Mouse (Mus musculus) yolk sac, embryonic 10.5 days (tissue): ENCODE measurements at regions not wholly inside any gene's neighbourhood (a gene's known extent, or its start where the extent isn't known, plus 50 kb on each side); places are given as distances from the start of the nearest gene placed in this dataset.

ENCODE experiments used
- DNase-seq: peaks from one replicate; pipeline ENCODE4 v3.0.0-alpha.2; 2017; ENCODE audit warnings: low spot score

DNA sequence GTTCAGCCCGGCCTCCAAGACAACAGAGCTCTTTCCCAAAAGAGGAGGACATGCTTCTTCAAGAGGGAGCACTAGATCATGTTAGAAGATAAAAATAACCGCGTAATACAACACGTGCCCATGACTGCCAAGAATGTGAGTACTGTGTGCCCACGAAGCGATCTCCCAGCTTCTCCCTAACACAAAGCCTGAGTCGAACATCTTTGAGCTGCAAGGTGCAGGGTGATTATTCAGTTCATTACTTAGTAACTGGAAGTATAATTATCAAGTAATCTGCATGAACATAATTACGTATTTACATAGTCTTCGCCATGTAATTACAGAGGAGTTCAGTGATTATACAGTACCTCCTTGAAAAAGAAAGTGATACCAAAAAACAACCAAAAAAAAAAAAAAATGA is 269.7 kb downstream of the Efnb2 start:
- DNase-seq: no peak

DNA sequence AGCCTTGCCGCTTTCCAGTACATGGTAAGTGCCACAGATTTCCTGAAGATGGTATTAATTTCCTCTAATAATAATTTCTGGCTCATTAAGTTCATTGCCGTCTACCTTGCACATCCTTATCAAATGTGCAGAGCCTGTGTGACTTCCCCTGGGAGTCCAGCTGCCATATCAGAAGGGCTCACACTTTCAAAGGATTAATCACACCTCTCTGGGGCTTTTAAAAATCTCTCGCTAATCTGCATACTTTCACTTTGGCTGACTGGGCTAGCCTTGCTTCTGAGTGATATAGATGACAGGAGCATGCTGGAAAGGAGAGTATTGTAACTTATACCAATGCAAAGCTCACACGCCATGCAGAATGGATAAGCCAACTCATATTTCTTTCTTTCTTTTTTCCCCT is 282.8 kb downstream of the Efnb2 start:
- no peak for DNase-seq

DNA sequence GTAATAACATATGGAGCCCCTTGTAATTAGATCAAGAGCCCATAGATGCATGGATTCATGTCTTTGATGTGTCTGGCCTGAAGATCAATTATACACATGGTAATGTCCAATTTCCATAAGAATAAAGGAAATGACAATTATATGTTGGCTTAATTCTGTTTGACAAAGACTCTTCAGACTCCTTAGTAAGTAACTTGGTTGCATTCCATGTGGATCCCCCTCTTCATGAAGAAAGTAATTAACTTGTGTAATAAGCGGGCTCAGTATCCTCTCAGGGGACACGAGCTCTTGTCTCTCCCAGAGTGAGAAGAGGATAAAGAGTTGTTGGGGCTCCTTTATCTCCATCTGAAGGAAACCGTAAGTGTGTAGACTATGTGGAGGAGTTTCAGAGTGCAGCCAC is 284.3 kb downstream of the Efnb2 start:
- DNase-seq: no peak

DNA sequence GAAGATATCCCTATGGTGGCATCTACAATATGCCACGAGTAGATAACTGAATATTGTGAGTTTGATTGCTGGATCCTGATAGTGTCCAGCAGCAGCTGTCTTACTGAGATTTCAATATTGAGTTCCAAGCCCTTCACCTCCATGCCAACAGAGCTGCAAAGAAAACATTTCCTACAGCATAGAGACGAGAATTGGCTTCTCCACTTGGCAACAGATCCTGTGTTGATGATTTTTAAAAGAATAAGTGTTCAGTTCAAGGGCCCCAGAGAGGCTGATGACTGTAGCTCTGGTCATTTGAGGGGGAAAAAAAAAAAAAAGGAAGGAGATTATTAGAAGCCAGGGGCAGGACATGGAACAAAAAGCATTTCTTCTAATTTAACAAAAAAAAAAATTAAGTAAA is 284.7 kb downstream of the Efnb2 start:
- DNase-seq: no peak

DNA sequence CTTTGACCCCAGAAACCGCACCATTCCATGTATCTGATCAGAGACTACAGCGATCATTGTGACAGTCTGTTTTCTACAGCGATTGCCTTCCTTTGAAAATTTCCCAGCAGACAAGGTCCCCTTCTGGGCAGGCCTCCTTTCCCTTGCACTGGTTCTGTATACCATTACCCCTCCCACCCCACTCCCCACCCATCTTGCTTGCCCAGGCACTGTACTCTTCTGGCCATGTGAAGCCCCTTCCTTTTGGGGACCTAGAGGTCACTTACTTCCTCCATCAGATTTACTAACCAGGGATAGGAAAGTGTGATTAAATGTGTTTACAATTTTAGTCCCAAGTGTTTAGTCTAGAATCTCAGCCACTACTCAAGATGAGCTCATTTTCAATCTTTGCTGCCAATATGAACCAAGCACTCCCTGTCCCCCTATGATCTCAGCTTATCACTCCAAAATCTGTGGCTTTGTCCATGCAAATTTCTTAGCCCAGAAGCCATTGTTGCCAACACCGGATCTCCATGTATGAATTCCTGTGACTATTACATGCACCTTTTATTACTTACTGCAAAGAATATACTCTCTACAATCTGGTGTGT is 293.7 kb downstream of the Efnb2 start:
- DNase-seq: no peak

DNA sequence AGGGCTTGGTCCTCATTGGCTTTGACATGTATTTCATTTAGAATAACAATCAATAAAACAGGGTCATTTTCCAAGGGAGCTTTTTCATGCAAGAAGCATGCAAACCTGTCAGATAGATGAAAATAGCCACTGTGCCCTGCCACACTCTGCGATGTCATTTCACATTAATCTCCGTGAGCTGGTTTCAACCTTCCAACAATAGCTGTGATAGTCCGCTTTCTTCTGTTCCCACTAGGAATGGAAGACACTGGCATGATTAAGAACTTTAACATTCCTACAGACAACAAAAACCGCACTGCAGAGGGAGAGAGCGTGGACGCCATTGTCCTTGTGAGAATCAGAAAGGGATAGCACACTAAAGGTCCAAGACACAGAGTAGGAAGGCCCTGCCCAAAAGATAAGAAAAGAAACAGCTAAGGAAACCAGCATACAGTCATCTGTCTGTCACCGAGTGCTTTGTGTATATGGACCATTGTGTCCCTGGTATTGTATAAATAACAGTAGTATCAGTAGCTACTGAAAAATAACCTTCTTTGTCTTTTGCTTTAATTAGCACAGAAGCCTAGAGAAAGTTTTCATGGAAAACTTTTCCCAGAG is 299.0 kb downstream of the Efnb2 start:
- DNase-seq: no peak

DNA sequence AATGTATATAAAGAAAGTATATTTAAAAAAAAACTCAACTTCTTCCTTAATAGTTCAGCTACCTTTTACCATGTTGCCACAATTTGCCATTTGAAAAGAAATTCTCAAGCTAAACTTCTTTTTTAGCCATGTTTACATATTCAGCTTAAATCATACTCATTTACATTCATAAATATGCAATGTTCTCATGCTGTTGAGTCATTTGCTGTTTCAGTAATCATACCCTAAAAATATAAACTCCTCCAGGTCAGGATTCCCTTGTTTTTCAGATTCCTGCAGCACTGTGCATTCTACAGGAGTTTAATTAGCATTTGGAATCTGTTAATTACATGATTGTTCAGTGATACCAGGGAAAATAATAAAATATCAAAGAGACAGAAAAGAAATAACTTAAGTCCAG is 300.5 kb downstream of the Efnb2 start:
- no peak for DNase-seq

DNA sequence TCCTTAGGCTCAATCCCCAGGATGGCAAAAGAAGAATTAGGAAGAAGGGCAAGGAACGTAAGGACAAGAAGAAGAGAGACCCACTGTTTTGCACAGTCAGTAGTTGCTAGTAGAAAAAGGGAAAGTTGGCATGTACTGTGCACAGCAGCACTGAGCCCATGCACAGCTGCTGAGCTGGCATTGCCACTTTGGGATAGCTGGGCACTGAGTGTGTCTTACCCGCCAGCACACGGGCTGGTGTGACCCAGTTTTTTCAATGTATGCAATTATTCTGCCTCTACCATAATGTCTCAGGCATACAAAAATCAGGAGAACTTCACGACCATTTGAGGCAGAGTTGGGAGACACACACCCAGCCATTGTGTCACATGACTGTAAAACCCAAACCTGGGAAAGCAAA is 306.1 kb downstream of the Efnb2 start:
- no peak for DNase-seq

DNA sequence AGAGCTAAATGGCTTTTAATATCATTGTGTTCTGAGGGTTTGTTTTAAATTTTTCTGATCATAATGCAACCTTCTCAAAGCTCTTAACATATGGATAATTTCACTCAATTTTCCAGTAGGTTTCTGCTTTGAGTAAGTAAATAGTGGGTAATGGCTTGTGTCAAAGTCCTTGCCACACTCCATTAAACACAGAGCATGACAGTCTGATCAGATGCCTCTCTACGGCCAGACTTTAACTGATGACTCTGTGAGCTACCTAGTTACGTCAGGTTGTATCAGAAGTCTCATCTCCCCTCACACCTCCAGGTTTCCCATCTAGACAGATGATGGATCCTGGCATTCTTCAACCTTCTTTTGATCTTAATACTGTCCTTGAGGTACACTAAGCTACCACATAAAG is 316.4 kb downstream of the Efnb2 start:
- DNase-seq: no peak

DNA sequence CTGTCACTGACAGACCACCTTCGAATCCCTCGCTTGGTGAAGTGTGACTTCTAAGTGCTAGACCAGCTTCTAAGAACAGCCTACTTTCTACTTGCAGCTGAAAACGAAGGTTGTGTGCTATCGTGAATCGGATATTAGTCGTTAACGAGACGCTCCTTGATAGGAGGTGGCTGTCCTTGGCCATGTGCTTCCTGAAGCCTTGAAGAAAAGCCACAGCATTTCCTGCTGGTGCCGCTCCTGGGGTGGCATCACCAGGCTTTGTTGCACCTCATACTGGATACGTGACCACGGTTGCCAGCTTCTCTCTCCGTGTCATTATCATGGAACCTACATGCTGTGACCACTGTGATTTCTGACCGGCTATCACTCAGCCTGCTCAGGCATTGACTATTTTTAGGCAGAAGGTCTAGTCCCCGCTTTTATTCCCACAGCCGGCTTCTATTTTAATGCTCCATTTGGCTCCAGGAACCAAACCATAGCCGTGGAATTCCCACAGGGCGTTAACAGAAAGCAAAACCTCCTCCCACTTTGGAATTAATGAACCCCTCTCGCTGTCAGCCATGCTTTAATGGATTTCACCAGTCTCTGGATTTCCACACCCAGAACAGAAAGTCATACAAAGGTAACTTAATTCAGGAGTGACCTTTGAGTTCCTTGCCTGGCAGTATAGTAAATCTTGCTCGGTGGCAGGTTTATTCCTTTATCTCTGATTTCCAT is 325.6 kb downstream of the Efnb2 start:
- no peak for DNase-seq

DNA sequence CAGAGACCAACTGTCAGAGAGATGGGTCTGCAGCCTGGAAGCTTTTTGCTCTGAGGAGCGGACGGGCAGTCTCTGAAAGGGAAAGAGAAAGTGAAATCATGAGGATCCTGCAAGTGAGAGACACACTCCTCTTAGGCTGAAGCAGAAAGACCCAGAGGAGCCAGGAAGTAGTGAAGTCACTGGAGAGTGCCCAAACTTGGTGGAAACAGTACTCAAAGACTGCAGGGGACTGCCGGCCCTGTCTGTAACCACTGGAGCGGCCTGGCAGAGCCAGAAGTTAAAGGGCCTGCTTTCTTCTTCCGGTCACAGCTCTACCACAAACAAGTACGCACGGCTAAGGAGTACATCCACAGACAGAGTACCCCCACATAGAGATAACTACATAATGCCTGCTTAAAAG is 326.5 kb downstream of the Efnb2 start:
- DNase-seq: no peak

DNA sequence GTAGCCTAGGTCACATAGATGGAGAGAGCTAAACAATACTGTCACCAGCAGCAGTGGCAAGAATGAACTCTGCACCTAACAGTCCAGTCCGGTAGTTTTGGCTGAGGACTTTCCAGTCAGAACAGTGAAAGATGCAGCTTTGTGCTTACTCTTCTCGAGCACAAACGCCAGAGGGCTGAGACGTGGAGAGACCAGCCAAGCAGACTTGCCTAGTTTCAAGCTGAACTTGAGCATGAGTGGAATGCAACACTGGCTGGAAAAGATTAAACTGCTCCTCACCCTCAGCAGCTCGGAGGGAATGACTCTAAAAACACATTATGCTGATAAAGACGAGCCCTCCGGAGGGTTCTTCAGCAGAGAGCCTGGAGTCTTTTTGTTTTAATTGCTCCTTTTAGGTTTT is 329.8 kb downstream of the Efnb2 start:
- peak; percentile 11 for DNase-seq

DNA sequence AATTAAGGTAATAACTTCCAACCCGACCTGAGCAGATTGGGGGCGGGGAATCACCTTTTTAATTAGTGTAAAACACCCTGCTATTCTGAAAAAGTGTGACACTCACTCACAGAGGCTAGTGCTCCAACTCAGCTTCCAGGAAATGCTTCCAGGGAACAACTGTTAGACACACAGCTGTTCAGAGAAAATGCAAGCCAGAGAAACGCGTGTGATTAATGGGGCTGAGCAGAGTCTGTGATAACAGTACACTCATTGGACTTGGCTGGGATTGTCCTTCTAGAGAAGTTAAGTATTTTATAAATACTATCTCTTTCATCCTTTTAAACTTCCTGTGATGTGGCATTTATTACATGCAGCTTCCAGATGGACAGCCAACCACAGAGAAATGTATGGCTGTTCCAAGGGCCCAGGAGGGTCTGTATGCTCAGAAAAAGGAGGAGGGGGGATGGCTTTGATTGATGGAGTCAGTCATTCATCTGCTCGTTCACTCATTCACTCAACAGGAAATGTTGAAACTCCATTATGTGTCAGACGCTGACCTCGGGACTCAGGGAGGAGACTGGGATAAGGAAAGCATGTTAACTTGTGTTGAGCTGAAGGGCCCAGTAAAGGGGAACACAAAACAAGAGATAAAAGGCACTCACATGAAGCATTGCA is 332.9 kb downstream of the Efnb2 start:
- DNase-seq: no peak

DNA sequence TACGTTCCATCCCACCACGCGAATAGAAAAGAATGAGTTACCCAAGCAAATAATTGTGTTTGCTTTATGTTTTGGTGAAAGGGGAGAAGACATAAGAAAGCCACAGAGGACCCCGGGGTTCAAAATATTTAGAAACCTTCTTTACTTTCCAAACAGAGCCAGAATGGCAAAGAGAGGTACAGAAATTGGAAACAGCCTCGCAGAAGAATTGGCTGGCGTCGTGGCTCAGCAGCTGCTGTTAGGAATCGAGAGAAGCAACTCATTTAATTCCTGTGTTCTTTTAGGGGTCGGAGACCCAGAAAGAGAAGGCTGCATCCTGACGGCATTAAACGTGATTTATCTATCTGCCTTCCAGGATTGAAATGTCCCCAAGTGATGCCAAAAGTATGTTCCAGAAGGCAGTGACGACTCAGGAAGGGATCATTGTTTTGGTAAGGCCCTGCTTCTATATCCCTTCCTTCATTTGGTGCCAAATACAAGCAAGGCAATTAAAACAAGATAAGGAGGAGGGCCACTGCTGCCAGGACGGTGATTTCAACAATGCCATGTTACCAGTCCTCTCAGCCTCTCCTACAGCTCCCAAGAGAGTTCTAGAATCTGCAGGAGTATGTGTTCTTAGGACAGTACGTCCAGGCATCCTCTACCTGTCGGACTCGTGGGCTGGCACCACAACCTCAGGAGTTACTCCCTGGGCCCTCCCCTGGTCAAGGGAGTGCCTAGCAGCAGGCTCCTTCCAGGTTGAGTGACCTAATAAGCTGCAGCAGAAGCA is 334.8 kb downstream of the Efnb2 start:
- DNase-seq: no peak

DNA sequence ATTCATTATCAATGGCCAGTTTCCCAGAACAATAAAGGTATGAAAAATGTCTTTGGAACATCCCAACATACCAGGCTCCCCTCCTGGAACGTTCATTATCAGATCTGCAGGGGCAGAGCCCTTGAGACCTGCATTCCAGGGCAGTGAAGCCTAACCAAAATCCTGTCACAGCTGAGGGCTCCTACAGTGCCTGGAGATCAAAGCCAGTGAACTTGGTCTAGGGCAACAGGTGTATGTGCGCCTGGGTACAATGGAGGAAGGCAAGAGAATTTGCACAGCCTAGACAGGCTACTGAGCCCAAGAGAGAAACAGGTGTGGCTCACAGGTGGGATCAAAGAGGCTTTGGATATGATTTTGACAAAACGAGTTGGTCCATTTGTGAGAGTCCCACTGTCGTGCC is 335.6 kb downstream of the Efnb2 start:
- no peak for DNase-seq

DNA sequence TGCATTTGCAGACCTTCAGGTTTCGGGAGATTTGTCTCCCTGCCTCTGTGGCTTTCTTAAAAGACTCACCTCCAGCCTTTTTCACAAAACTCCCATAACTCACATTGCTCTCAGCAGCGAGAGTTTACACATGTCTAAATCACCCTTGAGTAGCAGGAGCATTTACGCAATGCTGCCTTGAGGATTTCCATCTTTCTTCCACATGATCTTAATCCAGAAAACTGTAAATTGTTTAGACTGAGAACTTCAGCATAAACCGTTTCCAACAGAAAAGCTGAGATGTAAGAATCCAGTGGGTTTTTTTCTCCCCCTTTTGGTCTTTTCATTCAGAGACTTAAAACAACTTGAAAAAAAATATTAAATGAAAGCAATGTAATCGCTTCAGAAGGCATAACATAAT is 336.5 kb downstream of the Efnb2 start:
- DNase-seq: peak; percentile 21

DNA sequence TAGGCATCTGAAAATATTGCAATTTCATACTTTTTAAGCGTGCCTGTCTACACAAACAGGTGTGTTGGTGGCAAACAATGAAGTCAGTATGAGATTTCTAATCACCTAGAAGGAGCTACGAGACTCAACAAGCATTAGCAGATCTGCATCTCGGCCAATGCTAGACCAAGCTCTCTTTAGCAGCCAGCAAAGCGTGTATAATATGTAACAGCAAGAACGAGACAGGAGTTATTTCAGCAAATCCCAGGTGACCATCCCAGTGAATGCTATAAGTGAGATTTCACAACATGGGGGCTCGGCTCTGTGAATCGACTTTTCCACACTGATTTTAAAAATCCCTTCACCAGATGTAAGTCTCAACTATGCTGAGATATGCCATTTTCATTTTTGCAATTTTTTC is 352.8 kb downstream of the Efnb2 start:
- no peak for DNase-seq

DNA sequence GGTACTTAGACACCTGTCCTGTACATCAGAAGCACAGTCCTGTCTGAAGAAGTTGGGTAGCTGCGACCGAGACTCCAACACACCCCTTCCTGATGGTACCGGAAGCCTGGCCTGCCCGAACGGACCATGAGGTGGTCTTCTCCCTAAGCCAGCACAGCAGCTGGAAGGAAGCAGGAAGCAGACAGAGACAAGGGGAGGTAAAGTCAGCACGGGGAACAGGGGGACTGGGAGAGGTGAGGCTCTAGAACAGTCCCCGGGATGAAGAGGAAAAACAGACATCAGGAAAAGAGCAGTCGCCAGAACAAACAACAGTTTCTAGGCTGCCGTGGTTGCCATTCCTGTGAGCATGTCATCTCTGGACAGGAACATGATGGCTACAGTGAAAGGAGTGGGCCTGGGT is 353.6 kb downstream of the Efnb2 start:
- no peak for DNase-seq

DNA sequence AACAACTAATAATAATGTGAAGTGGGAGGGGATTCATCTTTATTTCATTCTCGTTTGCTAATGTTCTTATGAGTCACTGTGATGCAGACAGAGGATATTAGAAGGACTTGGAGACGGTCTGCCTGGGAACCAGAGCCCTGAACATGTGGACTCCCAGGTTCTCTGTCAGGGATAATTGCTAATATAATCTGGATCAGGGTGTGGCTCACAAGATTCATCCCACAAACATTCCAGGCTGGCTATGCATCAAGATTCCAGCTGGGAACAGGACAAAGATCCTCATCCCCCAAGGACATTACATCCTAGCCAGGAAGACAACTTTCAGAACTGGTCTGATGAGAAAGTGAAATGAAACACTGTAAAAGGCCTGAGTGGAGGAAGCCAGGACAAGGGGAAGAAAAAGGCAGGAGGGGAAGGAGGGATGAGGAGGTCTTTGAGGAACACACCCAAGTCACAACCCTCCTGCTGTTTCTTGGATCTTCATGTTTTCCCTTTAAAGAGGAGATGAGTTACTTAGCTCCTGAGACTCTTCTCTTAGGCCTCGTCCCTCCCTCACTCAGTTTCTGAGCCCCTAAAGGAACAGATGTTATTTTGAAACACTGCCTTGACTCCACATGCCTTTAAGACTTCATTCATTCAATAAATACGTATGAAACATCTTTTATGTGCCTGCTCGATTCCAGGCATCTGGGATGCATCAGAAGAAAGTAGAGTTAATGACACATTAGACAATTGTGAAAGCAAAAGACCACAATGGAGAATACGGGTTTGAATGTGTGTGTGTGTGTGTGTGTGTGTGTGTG is 360.9 kb downstream of the Efnb2 start:
- DNase-seq: no peak

DNA sequence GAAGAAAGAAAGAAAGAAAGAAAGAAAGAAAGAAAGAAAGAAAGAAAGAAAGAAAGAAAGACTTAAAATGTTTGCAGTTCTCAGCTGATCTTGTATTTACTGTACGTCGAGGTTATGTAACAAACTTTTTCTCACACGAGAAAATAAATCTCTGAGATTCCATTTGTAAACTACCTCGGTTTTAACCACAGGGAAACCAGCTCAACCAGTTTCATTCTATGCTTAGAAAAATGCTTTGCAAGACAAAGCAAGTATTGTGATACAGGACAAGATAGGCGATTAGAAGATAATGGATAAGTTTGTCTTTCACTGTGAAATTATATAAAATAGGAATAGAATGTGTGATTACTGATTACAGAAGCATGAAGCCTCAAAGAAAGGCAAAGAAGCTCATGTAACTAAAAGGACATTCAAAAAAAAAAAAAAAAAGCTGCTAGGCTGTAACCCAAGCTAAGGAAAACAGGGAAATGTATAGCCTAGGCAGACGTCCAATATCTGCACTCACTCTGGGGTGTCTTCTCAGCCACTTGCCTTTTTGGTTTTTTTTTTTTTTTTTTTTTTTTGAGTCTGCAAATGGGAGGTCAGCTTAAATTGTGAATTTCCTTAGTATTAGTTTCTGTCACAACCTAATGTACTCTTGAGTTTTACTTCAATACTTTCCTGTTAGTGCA is 368.3 kb downstream of the Efnb2 start:
- no peak for DNase-seq

DNA sequence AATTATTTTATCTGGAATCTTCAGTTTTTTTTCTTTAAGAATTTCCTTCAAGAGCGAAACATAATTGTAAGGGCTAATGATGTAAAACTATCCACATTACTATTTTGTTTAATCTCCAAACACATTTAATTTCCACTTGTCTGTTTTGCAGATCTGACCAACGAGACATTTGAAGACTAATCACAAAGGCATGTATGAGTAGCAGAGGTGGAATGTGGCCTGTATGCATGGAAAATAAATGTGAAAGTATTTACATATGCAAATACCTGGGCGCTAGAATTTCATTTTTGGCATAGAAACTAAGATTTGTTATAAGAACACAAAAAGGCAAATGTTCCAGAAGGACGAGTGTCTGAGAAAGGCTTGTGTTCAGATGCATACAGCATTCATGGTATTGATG is 375.2 kb downstream of the Efnb2 start:
- DNase-seq: no peak
